Mouse (Mus musculus): Measurements from ENCODE around the gene Trex1.
A peak's percentile ranks its signal among the peaks of the same experiment; 100 is the strongest.

Trex1 gene

DNA sequence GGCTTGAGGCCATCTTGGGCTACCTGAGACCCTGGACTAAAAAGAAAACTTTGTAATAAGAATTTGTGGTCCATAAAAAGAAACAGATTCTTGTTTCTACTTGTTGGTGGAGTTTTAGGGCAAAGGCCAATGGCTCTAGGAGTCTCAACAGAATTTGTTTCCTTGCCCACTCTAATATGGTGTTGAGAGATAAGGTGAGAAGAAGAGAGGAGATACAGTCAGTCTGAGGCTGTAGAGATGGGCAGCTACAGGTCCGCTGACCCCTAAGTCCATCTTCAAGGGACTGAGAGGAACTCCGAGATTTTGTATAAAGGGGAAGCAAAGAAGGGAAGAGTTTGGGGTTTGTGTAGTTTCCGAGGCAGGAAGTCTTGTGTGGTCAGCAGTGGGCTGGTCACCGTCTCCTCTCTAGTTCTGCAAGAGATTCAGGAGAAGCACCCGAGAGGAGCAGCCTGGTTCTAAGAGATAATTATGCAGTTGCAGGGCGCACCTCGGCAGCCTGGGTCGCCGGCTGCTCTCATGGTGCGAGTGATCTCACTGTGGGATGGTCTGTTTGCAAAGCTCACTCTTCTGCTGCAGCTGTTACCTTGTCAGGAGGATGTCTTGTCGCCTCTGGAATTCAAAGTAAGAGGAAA lies 42.4 kb downstream of the Trex1 start:
- DNase-seq (ENCODE audit: low spot score) = peak; percentile 2

DNA sequence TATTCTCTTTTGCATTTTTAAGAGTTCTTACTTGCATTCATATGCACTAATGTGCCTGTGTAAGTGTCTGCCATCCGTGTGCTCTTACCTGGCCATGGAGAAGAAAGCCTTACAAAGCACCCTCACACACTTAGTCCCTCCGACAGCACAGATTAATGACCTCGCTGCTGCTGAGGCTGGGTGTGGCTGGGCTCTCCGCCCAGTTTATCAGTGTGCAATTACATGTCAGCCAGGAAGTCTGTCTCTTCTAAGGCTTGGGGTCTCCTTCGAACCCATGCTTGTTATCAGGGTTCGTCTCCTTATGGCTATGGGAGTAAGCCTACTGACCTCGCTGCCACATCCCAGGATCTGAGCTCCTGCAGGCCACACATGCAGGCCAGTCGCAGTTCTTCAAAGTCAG lies 44.1 kb downstream of the Trex1 start:
- peak; percentile 2 for DNase-seq (ENCODE audit: low spot score)

DNA sequence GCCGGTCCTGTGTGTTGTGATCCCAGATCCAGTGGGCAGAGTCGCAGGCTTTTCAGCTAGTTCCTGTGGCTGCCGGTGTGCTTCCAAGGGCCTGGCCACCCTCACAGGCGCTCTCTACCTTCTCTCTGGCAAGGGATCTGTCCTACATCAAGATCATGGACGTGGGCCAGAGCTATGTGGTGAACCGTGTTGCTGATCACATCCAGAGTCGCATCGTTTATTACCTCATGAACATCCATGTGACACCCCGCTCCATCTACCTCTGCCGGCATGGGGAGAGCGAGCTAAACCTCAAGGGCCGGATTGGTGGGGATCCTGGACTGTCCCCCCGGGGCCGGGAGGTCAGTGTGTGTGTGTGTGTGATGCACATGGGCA lies 49.2 kb downstream of the Trex1 start:
- no peak for DNase-seq (ENCODE audit: low spot score)

DNA sequence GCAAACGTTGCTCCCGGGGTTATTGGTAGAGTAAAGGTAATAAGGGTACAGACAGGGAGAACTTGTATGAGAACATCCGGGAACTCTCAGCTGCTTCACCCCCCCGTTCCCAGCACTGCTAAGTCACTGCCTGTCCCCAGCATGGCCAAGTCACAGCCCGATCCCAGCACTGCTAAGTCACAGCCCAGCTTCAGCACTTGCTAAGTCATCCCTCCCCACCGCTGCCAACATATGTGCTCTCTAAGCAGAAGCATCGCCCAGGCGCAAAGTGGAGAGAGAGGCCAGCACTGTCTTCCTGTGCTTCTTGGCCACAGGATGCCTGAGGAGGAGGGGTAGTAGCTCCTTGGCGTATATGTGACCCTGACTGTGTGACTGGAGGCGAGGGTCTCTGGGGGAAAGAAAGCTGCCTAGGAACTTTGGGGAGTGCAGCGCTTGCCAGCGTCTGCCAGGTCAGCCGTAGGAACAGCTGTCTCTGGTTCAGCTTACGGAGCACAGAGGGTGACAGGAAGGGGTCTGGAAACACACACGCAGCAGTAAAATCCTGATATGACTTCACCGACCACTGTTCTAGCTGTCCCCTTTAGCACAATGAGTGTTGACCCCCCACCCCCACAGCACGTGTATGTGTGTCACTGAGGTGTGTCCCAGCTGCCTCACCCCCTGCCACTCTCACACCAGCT lies 49.8 kb downstream of the Trex1 start:
- peak; percentile 46 for DNase-seq (ENCODE audit: low spot score)

DNA sequence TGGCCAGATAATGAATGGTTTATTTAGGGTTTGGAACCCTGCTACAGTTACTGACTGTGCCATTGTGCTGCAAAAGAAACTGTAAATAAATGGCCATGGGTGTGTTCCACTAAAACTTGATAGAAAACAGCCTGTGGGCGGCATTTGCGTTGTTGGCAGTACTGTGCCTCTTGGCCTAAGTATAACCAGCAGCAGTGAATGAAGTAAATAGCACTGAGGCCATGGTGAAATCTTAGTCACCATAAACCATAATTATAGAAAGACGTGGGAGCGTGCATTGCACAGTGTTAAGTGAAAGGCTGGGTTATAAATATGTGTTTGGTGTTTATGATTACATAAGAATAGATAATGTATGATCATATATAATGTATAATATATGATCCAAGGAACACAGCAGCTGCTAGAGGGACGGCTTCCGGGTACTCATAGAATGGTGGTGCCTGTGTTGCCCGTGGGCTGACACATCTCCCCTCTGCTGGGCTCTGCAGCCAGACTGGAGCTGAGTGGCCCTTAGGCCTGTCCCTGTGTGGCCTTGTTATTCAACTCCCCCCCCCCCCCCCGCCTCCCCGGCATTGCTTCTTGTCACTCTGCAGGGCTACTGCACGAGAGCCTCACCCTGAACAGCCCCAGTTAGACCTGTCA lies 50.4 kb downstream of the Trex1 start:
- DNase-seq (ENCODE audit: low spot score) = no peak

DNA sequence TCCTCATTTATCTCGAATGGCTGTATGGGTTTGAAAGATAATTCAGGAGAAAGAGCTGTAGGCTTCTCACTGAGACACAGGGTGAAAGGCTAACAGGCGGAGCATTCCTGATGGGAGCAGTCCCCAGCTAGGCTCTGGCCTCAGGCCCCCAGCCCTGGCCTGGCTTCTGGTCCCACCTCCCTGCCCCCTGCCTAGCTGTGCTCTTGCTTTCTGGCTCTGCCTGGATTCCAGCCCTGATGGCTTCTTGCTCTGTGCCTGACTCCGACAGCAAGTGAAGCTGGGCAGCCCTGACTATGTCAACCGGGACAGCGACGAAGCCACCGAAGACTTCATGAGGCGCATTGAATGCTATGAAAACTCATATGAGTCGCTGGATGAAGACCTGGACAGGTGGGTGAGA lies 51.5 kb downstream of the Trex1 start:
- DNase-seq (ENCODE audit: low spot score) = no peak
